Mouse (Mus musculus): Measurements from ENCODE around the gene Pptc7. TPM values are rescaled to one million over a fixed set of nuclear protein-coding genes. Genes with fewer than 3 reads are reported as not detected.
"Not testable (repeated sequence)": the region's sequence is repeated elsewhere in the genome, so short reads cannot be mapped to it uniquely, and the experiment has no call there.

The Pptc7 gene
- polyA plus RNA-seq, 1 experiment from 2014 or later = 10.4 TPM

DNA sequence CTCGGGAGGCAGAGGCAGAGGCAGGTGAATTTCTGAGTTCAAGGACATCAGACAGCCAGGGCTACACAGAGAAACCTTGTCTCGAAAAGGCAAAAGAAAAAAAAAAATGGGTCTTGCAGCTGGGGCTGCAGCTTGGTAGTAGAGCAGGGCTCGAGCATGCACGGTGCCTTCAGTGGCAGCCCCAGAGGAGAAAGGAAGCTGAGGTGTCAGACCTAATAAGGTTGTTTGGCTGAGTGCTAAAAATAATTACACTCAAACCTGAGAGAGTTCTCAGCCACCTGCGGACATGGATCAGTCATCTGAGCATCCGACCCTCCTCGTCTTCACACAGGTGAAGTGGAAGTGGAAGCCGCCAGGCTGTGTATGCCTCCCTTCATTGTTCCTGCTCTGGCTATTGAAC, 26.5 kb downstream of the Pptc7 start:
- Histone ChIP-seq H3K4me1 (replicated peaks) (no peaks in the 10 kb centered on the region; the same call in 1 of the 2 replicates), H3K36me3 (peaks cover 13% of the 10 kb centered on the region), H3K9ac (no peak overlapping the region), H3K27me3 (replicated peaks) (no peaks in the 10 kb centered on the region), H3K27ac (no peak overlapping the region), H3K9me3 (no peaks in the 10 kb centered on the region), H3K4me3 (replicated peaks) (no peak overlapping the region), H3K4me2 (replicated peaks) (no peak overlapping the region)
- 86% methylated on average over 8 of the region's 8 CpGs for WGBS
- no peak for ATAC-seq

DNA sequence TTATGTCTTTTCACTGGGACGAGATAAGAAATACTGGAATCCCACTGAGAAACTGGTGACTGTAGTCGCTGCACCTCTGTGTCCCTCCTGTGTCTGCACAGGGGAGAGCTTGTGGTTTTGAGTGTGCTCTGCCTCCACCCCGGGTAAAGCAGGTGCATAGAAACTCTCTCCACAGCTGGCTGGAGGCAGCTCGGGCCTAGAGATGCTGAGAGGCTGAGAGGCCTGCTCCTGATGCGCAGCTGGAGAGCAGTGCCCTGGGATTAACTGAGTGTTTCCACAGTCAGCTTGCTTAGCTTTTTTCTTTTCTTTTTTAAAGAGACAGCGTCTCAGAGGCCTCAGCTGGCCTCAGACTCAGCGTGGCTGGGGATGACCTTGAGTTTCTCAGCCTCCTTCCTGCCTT, 27.5 kb downstream of the Pptc7 start:
- no peak for ATAC-seq
- H3K27ac ChIP-seq = no peak overlapping the region
- no peak overlapping the region for H3K4me3 ChIP-seq (replicated peaks)
- no peaks in the 10 kb centered on the region for H3K27me3 ChIP-seq (replicated peaks)
- H3K9me3 ChIP-seq = no peaks in the 10 kb centered on the region
- WGBS = 70% methylated on average over 7 of the region's 7 CpGs
- H3K4me1 ChIP-seq (replicated peaks) = no peaks in the 10 kb centered on the region; the same call in 1 of the 2 replicates
- H3K9ac ChIP-seq = no peak overlapping the region
- no peak overlapping the region for H3K4me2 ChIP-seq (replicated peaks)
- H3K36me3 ChIP-seq = peaks cover 13% of the 10 kb centered on the region

DNA sequence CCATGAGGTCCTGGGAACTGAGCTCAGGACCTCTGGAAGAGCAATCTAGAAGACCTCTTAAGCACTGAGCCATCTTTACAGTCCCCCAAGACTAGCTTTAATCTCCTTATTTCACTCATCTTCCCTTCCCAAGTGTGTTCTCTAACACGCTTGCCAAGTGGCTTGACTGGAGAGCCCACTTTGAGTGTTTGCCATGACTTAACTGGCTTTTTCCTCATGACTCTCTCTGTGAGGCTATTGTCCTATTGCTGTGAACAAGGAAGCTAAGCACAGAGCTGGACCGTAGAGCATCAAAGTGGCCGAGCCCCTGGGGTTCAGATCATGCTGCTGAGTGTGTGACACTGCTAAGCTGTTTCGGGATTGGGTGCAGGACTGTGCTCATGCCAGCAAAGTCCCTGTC, 28.2 kb downstream of the Pptc7 start:
- Histone ChIP-seq H3K36me3 (peaks cover 13% of the 10 kb centered on the region), H3K4me2 (replicated peaks) (no peak overlapping the region), H3K27ac (no peak overlapping the region), H3K9ac (no peak overlapping the region), H3K4me1 (replicated peaks) (no peaks in the 10 kb centered on the region; the same call in 1 of the 2 replicates), H3K9me3 (no peaks in the 10 kb centered on the region), H3K27me3 (replicated peaks) (no peaks in the 10 kb centered on the region), H3K4me3 (replicated peaks) (no peak overlapping the region)
- WGBS = 92% methylated on average over 4 of the region's 4 CpGs
- ATAC-seq = no peak

- no peak overlapping the region for H3K9ac ChIP-seq
- no peak overlapping the region for H3K4me2 ChIP-seq (replicated peaks)
- no peak for ATAC-seq
- no peak overlapping the region for H3K4me3 ChIP-seq (replicated peaks)
- H3K9me3 ChIP-seq = no peaks in the 10 kb centered on the region
- H3K27ac ChIP-seq = no peak overlapping the region
- WGBS = 90% methylated on average over 17 of the region's 17 CpGs
- H3K4me1 ChIP-seq (replicated peaks) = no peaks in the 10 kb centered on the region; the same call in 1 of the 2 replicates
- peaks cover 13% of the 10 kb centered on the region for H3K36me3 ChIP-seq
- no peaks in the 10 kb centered on the region for H3K27me3 ChIP-seq (replicated peaks)
Observed at GRCm38 (mm10) chr5:122312942-122313684, 28.9 kb downstream of the Pptc7 start.

GRCm38 (mm10) chr5:122314966-122315667, 31.0 kb downstream of the Pptc7 start:
- Histone ChIP-seq H3K4me1 (replicated peaks) (no peaks in the 10 kb centered on the region; the same call in 1 of the 2 replicates), H3K4me2 (replicated peaks) (no peak overlapping the region), H3K9ac (no peak overlapping the region), H3K27ac (0 out of 2 replicates have a peak overlapping the region, but pooled peaks have one; percentile 3), H3K4me3 (replicated peaks) (no peak overlapping the region), H3K36me3 (peaks cover 10% of the 10 kb centered on the region), H3K27me3 (replicated peaks) (no peaks in the 10 kb centered on the region), H3K9me3 (no peaks in the 10 kb centered on the region)
- 70% methylated on average over 20 of the region's 20 CpGs for WGBS
- peak; percentile 56; the same call in 1 of the 2 replicates for ATAC-seq

DNA sequence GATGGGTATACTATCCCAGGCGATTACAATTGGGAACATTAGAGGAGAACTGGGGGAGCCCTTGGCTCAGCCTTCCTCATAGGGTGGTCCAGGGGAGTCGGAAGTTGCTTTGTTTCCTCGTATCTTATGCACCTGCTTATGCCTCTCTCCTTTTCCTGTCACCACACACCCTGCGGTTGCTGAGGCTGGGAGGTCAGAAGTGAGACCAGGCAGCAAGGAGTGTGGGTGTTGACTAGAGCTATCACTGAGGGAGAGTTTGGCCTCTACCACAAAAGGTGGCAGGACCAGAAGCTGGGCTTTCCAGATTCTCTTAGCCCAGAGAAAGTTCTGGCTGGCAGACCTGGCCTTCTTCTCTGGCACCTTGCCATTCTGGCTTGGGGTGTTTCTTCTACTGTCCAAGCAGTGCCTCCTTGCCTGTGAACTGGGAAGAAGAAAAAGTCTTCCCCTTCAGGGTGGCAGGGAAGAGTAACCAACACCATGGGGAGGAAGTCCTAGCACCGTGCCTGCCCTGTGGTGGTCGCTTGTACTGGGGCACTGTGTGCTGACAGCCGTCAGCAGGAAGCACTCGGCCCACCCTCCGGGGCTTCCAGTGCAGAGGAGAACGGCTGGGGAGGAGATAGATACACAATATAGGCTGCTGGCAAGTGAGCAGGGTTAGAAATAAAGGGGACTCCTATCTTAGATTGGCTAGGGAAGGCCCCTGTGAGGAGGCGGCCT, 33.3 kb downstream of the Pptc7 start:
- WGBS = 76% methylated on average over 11 of the region's 11 CpGs
- Histone ChIP-seq H3K4me1 (replicated peaks) (no peaks in the 10 kb centered on the region; the same call in 1 of the 2 replicates), H3K27ac (no peak overlapping the region), H3K4me2 (replicated peaks) (no peak overlapping the region), H3K9me3 (no peaks in the 10 kb centered on the region), H3K9ac (no peak overlapping the region), H3K36me3 (peaks cover 17% of the 10 kb centered on the region), H3K27me3 (replicated peaks) (no peaks in the 10 kb centered on the region), H3K4me3 (replicated peaks) (no peak overlapping the region)
- ATAC-seq = 0 out of 2 replicates have a peak, but pooled peaks have one; percentile 26

DNA sequence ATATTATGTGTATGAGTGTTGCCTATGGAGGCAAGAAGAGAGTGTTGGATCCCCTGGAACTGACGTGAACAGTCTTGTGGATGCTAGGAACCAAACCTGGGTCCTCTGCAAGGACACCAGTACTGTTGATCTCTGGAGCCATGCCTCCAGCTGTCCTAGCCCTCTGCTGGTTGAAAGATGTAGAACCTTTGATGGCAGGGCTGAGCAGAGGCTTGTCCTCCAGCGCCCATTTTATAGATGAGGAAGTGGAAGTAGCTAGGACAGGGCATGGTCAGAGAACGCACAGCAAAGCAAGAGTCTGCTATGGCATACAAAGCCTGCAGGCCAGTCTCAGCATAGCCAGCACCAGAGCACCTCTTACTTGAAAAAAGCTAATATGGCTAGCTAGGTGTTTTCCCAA, 33.9 kb downstream of the Pptc7 start:
- H3K9me3 ChIP-seq = no peaks in the 10 kb centered on the region
- 83% methylated on average over 3 of the region's 3 CpGs for WGBS
- ATAC-seq = peak; percentile 34
- no peak overlapping the region for H3K9ac ChIP-seq
- no peak overlapping the region for H3K4me3 ChIP-seq (replicated peaks)
- peaks cover 20% of the 10 kb centered on the region for H3K36me3 ChIP-seq
- no peak overlapping the region for H3K27ac ChIP-seq
- H3K4me1 ChIP-seq (replicated peaks) = no peaks in the 10 kb centered on the region; the same call in 1 of the 2 replicates
- H3K4me2 ChIP-seq (replicated peaks) = no peak overlapping the region
- H3K27me3 ChIP-seq (replicated peaks) = no peaks in the 10 kb centered on the region

- not testable (repeated sequence) for H3K9me3 ChIP-seq; H3K27me3 ChIP-seq (replicated peaks); H3K9ac ChIP-seq; H3K4me3 ChIP-seq (replicated peaks); H3K4me1 ChIP-seq (replicated peaks); H3K4me2 ChIP-seq (replicated peaks); ATAC-seq; H3K27ac ChIP-seq
- 70% methylated on average over 3 of the region's 3 CpGs for WGBS
- peaks cover 15% of the 10 kb centered on the region for H3K36me3 ChIP-seq
Observed at GRCm38 (mm10) chr5:122318976-122319375, 34.8 kb downstream of the Pptc7 start.

DNA sequence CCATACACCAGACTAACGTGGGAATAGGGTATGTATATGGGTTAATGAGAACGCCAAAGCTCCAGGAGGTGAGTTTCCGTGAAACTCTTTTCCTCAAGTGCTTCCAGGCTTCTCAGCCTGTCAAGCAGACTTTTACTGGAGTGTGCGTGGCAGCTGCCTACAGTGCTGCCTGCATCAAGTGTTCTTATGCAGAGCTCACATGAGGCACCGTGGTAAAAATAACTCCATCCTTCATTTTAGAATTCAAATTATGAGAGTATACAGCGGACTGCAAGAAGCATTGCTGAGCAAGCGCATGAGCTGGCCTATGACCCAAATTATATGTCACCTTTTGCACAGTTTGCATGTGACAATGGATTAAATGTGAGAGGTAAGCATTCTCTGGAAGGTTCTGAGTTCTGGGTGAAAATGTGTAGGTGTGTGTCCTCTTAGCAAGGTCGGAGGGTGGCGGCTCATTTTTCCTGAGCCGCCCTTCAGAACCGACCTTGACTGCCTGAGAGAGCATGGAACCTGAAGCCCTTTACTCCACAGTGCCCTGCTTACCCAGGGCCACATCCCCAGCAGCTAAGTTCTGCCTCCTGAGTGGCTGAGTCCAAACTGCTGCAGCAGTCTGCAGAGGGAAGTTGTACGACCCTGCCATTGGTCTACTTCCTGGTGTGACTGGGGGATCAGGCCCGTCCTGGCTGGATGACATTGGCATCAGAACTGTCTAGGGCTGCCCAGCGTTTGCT, 35.5 kb downstream of the Pptc7 start:
- 75% methylated on average over 14 of the region's 14 CpGs for WGBS
- Histone ChIP-seq H3K36me3 (peaks cover 15% of the 10 kb centered on the region), H3K9ac (no peak overlapping the region), H3K9me3 (no peaks in the 10 kb centered on the region), H3K4me2 (replicated peaks) (no peak overlapping the region), H3K4me1 (replicated peaks) (no peaks in the 10 kb centered on the region; the same call in 1 of the 2 replicates), H3K27me3 (replicated peaks) (no peaks in the 10 kb centered on the region), H3K27ac (no peak overlapping the region), H3K4me3 (replicated peaks) (no peak overlapping the region)
- no peak for ATAC-seq

GRCm38 (mm10) chr5:122320205-122320781, 36.1 kb downstream of the Pptc7 start:
- Histone ChIP-seq H3K4me2 (replicated peaks) (no peak overlapping the region), H3K4me3 (replicated peaks) (no peak overlapping the region), H3K27ac (no peak overlapping the region), H3K9me3 (no peaks in the 10 kb centered on the region), H3K27me3 (replicated peaks) (no peaks in the 10 kb centered on the region), H3K36me3 (peaks cover 15% of the 10 kb centered on the region), H3K4me1 (replicated peaks) (no peaks in the 10 kb centered on the region), H3K9ac (no peak overlapping the region)
- 47% methylated on average over 12 of the region's 12 CpGs for WGBS
- no peak for ATAC-seq

DNA sequence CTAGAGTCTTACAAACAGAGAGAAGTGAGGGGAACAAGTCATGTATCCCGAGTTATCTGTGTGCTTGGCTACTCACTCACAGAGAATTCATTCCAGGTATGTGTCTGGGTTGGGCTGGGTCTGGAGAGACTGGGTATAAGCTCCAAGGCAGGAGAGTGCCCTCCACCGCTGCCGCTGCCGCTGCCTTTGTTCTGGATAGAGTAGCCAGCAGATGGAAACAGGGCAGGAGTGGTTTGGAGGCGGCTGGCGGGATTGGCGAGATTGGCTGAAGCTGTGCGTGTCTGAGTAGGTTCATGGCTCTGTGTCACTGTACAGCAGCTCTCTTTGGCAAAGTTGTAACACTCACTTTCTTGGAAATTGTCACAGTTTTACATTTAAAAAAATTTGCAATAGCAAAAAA, 39.4 kb downstream of the Pptc7 start:
- no peaks in the 10 kb centered on the region for H3K9me3 ChIP-seq
- 79% methylated on average over 8 of the region's 8 CpGs for WGBS
- H3K27me3 ChIP-seq (replicated peaks) = no peaks in the 10 kb centered on the region
- no peak overlapping the region for H3K9ac ChIP-seq
- ATAC-seq = no peak
- no peak overlapping the region for H3K27ac ChIP-seq
- H3K4me2 ChIP-seq (replicated peaks) = no peak overlapping the region
- no peak overlapping the region for H3K4me3 ChIP-seq (replicated peaks)
- H3K36me3 ChIP-seq = peaks cover 11% of the 10 kb centered on the region; the same call in 1 of the 2 replicates
- no peaks in the 10 kb centered on the region for H3K4me1 ChIP-seq (replicated peaks)

All from intestine, embryonic 15.5 days (tissue).